Mouse (Mus musculus) lung, postnatal 4 days (tissue): ENCODE results near the gene Pycr2.

Source experiments
- DNase-seq, 2 experiments: peaks; one replicate each; pipeline ENCODE4 v3.0.0; 2021

Pycr2 gene

GRCm38 (mm10) chr1:180942166-180943031 is 38.3 kb downstream of the Pycr2 start, which contains the start of gene Tmem63a:
Tmem63a (plus strand) TSS chr1:180942344.
- DNase-seq = peak; percentile 87

DNA sequence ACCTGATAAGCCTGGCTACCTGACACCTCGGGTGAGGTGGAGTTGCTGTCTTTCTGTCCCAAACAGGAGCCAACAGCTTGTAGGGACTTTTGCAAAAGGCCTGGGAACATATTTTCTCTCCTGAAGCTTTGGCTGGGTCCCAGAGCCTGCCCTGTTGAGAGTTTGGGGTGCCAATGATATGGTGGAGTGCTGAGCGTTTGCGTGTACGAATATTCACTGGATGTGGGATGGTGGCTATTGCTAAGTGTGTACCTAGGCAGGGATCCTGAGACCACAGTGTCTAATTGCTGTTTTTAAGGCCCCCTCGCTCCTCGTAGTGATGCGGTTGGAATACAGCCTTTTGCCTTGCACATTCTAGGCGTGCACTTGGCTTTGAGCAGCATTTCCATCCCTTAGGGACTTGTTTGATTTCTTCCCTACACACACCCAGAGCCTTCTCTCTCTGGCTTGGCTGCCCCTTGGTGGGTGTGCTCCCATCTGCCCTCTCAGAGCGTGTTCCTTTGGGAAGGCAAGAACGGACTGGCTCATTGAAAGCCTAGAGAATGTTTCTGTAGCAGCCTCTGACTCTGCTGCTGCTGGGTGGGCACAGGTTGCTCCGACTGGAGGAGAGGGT is 39.0 kb downstream of the Pycr2 start:
- DNase-seq = no peak

DNA sequence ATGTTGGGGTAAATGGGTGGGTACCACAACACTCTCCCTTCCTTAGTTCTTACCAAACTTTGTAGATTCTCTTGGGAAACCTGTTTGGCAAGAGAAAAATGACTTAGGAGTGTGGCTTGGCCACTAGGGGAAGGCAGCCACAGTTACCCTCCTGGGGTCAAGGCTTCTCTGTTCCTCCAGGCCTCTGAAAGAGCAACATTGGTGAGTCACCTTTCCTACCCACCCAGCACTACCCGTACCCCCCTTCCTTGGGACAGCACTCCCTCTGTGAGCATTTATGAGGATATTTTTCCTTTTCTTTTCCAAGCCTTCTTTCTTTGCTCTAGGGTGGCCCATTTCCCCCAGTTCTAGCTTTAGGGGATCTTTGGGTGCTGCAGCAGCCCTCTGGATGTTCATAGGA is 39.8 kb downstream of the Pycr2 start:
- peak in 1 of 2 experiments; percentile 22 for DNase-seq

GRCm38 (mm10) chr1:180944553-180944952 is 40.5 kb downstream of the Pycr2 start:
- DNase-seq = peak in 1 of 2 experiments; percentile 53

DNA sequence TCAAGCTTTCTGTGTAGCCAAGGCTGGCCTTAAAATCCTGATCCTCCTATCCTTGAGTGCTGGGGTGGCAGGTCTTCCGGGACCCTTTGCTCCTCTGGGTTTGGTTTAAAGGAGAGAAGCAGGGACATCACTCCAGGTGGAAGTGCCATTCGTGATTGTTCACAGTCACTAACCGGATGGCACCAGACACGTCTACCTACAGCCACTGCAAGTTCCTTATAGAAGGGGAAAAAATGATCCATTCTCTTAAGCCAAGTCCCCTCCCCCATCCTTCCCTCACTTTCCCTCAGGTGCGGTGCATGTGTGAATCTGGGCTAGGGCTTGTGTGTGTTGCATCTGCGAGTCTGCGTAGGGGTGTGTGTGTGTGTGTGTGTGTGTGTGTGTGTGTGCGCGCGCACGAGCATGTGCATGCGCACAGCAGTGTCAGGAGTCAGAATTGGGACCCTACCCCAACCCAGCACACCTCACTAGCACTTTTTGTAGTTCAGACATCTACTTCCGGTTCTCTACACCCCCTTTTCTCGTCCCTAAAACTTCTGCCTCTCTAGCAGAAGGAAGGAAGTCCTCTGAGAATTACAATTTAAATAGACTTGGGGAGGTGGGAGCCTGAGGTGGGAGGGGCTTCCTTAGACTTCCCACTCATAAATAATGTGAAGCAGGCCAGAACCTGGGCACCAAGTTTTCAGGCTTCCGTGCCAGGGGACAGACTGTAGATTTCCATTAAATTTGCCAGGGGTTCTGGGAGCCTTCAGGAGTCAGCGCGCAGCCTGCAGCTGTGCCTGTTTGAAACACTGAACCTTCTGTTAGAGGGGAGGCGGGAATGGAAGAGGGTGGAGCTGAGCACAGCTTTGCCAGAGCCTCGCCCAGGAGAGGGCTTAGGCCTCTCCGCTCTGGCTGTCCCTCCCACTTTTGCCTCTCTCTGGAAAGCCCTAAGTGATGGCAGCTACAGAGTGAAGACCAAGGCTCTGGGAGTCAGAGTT is 41.2 kb downstream of the Pycr2 start:
- DNase-seq = peak; percentile 68 to 78

GRCm38 (mm10) chr1:180946448-180946847 is 42.4 kb downstream of the Pycr2 start:
- DNase-seq = no peak

DNA sequence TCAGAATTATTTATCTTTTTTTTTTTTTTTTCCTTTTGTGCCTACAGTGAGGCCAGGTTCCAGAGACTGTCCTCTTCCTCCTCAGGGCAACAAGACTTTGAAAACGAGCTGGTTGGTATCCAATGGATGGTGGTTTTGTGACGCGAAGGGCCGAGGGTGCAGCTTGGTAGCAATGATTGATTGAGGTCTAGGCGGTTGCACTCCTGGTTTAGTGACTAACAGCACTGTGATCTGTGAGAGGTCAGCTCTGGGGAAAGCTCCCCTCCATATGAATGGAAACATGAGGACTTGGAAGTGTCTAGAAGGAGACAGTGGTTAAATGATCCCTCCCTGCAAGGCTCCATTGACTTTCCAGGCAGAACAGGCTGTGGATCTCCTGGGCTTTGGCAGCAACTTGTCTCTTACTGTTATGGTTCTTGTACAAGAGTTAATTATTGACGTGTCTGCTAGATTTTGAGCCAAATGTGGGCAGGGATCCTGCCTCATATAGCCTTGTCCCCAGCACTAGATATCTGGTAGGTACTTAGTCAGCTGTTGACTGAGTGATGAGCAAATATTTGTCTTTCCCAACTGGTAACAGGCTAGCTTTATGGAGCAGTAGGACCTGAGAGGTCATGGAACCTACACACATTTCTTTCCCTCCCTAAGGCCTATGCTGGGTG is 48.1 kb downstream of the Pycr2 start:
- DNase-seq = peak in 1 of 2 experiments; percentile 21

DNA sequence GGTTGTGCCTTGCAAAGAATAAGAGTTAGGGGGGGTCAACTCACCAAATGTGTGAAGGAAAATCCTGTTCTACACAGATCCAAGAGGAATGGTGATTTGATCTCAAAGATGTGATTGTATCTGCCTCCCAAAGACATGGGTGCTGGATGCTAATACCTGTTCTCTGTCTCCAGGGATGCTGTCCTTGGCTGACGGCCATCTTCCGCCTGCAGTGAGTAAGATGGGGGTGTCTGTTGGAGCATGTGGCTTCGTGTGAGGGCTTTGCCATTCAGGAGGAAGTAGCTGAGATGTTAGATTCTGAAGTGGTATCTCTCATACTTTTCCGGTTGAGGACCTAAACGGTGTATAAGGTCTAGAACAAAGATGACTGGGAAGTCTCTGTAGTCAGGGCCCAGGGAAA is 48.7 kb downstream of the Pycr2 start:
- DNase-seq = no peak

- no peak for DNase-seq
These were observed 52.3 kb downstream of the Pycr2 start for GRCm38 (mm10) chr1:180956401-180956800.

GRCm38 (mm10) chr1:180956973-180957381 is 52.9 kb downstream of the Pycr2 start:
- peak; percentile 67 to 76 for DNase-seq
